Mouse (Mus musculus) hindbrain, embryonic 14.5 days (tissue): ENCODE results near the gene Stk24. TPM values are rescaled to one million over a fixed set of nuclear protein-coding genes. Genes with fewer than 3 reads are reported as not detected.
"Not testable (repeated sequence)": the region's sequence is repeated elsewhere in the genome, so short reads cannot be mapped to it uniquely, and the experiment has no call there.

Experiments
- ATAC-seq: fragments of 200-750 bp; cut with Nextera tagmentation; 2 replicates; pipeline ENCODE4 v1.8.0; 2017; ENCODE audit warnings: moderate number of reproducible peaks, mild to moderate bottlenecking, moderate TSS enrichment, moderate library complexity; ENCODE audit not compliant: low FRiP score
- DNase-seq: peaks from one replicate; pipeline ENCODE4 v3.0.0-alpha.2; 2015; ENCODE audit warnings: low spot score
- H3K27ac ChIP-seq: fragments of 300-500 bp; sonication (generic); 2 replicates; pipeline ENCODE4 v1.5.1; 2014; ENCODE audit warnings: mild to moderate bottlenecking, moderate library complexity
- H3K27me3 ChIP-seq: fragments of 300-500 bp; sonication (generic); 2 replicates; pipeline ENCODE4 v1.6.1; 2014; ENCODE audit warnings: mild to moderate bottlenecking, low read length, mixed read lengths; ENCODE audit not compliant: control insufficient read depth, insufficient read depth
- H3K36me3 ChIP-seq: fragments of 300-500 bp; sonication (generic); replicated peaks from 2 replicates; pipeline ENCODE4 v1.6.1; 2014; ENCODE audit not compliant: control insufficient read depth, insufficient read depth
- H3K4me1 ChIP-seq: fragments of 300-500 bp; sonication (generic); replicated peaks from 2 replicates; pipeline ENCODE4 v1.6.1; 2014; ENCODE audit warnings: antibody characterized with exemption, low read length, mixed read lengths; ENCODE audit not compliant: control insufficient read depth, insufficient read depth
- H3K4me2 ChIP-seq: fragments of 300-500 bp; sonication (generic); replicated peaks from 2 replicates; pipeline ENCODE4 v1.6.1; 2014; ENCODE audit warnings: mild to moderate bottlenecking, moderate library complexity
- H3K4me3 ChIP-seq: fragments of 300-500 bp; sonication (generic); replicated peaks from 2 replicates; pipeline ENCODE4 v1.5.1; 2014; ENCODE audit warnings: mild to moderate bottlenecking, low read length
- H3K9ac ChIP-seq: fragments of 300-500 bp; sonication (generic); 2 replicates; pipeline ENCODE4 v1.6.1; 2014
- H3K9me3 ChIP-seq: fragments of 300-500 bp; sonication (generic); 2 replicates; pipeline ENCODE4 v1.6.1; 2016; ENCODE audit warnings: low read length; ENCODE audit not compliant: control insufficient read depth
- WGBS: fragments of 180-500 bp; shearing (Covaris S2); extraction: QIAGEN DNeasy Blood & Tissue Kit; methylation state at CpG from one replicate; pipeline ENCODE4 v1.1.7; 2014; 5-methylcytosine and 5-hydroxymethylcytosine counted together
- polyA plus RNA-seq: library from polyadenylated mRNA; unstranded; fragments of >200 nt; fragmentation: Nextera tagmentation; extraction: Ambion mirVana; gene quantifications from 2 replicates; pipeline ENCODE4 v1.2.1, GENCODE M21; 2014

Gene Stk24
- polyA plus RNA-seq, 1 experiment from 2014 or later = 23.1 TPM

- DNase-seq = no peak
- no peak overlapping the region for H3K4me3 ChIP-seq
- WGBS = 88% methylated on average over 6 of the region's 6 CpGs
- H3K36me3 ChIP-seq = no peaks in the 10 kb centered on the region
- H3K4me2 ChIP-seq = no peak overlapping the region
- H3K27ac ChIP-seq = no peak overlapping the region
- H3K9ac ChIP-seq = no peak overlapping the region
- no peak for ATAC-seq
- H3K27me3 ChIP-seq = no peaks in the 10 kb centered on the region
- no peaks in the 10 kb centered on the region for H3K9me3 ChIP-seq
- no peaks in the 10 kb centered on the region for H3K4me1 ChIP-seq
These were observed 34.9 kb upstream of the Stk24 start for GRCm38 (mm10) chr14:121414635-121415241.

GRCm38 (mm10) chr14:121413726-121414125, 33.9 kb upstream of the Stk24 start:
- not testable (repeated sequence) for H3K4me3 ChIP-seq, H3K27me3 ChIP-seq, H3K36me3 ChIP-seq, H3K27ac ChIP-seq, H3K4me2 ChIP-seq, H3K9me3 ChIP-seq, DNase-seq, ATAC-seq, H3K4me1 ChIP-seq, H3K9ac ChIP-seq
- 93% methylated on average over 1 of the region's 1 CpGs for WGBS

DNA sequence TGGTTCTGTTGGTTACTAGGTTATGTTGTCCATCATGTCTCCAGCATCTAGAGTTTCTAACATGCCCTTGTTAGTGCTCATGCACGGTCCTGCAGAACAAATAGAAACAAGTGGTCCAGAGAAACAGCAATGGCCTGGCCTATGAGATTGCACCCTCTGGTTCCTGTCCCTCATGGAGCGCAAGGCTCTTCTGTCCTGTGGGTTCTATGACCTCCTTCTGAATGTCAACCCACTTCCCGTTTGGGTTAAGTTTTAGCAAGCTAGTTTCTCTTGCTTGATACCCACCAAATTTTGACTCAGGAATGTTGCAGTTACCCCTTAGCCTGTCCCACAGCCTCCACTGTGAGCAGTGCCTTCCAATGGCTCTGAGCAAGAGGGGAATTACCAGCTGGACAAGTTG, 29.1 kb upstream of the Stk24 start:
- no peak for DNase-seq
- Histone ChIP-seq H3K27ac (no peak overlapping the region), H3K4me1 (no peaks in the 10 kb centered on the region), H3K9ac (no peak overlapping the region), H3K36me3 (no peaks in the 10 kb centered on the region), H3K27me3 (no peaks in the 10 kb centered on the region), H3K9me3 (no peaks in the 10 kb centered on the region), H3K4me2 (no peak overlapping the region), H3K4me3 (no peak overlapping the region)
- no peak for ATAC-seq
- WGBS = 89% methylated on average over 3 of the region's 3 CpGs

GRCm38 (mm10) chr14:121406943-121407342, 27.1 kb upstream of the Stk24 start:
- H3K27ac ChIP-seq = no peak overlapping the region
- H3K4me1 ChIP-seq = no peaks in the 10 kb centered on the region
- WGBS = 94% methylated on average over 7 of the region's 7 CpGs
- H3K9me3 ChIP-seq = no peaks in the 10 kb centered on the region
- H3K4me3 ChIP-seq = no peak overlapping the region
- H3K36me3 ChIP-seq = no peaks in the 10 kb centered on the region
- H3K27me3 ChIP-seq = no peaks in the 10 kb centered on the region
- no peak overlapping the region for H3K9ac ChIP-seq
- DNase-seq (no peak), ATAC-seq (no peak)
- H3K4me2 ChIP-seq = no peak overlapping the region

DNA sequence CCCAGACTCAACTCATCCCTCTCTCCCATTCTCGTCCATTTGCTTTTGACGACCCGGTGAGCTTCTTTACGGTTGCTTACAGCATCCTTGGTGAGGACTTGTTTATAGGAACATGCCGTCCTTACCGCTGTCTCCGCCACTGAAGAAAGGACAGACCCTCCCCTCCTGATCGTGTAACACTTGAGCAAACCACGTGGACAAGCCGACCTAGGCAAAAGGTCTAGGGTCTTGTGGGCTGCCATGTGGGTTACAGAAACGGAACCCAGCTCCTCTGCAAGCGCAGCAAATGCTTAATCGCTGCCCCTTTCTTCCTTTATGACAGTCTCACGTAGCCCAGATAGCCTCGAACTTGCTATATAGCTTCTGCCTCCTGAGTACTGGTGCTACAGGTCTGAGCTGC, 25.7 kb upstream of the Stk24 start:
- H3K4me1 ChIP-seq = no peaks in the 10 kb centered on the region
- DNase-seq = no peak
- H3K9me3 ChIP-seq = no peaks in the 10 kb centered on the region
- WGBS = 50% methylated on average over 15 of the region's 15 CpGs
- H3K9ac ChIP-seq = no peak overlapping the region
- H3K36me3 ChIP-seq = no peaks in the 10 kb centered on the region
- no peak overlapping the region for H3K27ac ChIP-seq
- peak overlapping the region; percentile 18; the same call in 1 of the 2 replicates for H3K4me3 ChIP-seq
- no peak for ATAC-seq
- H3K27me3 ChIP-seq = no peaks in the 10 kb centered on the region
- peak overlapping the region; percentile 46 for H3K4me2 ChIP-seq

- Histone ChIP-seq H3K9ac (no peak overlapping the region), H3K27ac (no peak overlapping the region), H3K36me3 (no peaks in the 10 kb centered on the region), H3K4me3 (peak overlapping the region; percentile 18), H3K4me2 (peak overlapping the region; percentile 46), H3K27me3 (no peaks in the 10 kb centered on the region), H3K4me1 (no peaks in the 10 kb centered on the region), H3K9me3 (no peaks in the 10 kb centered on the region)
- ATAC-seq (peak; percentile 72; the same call in 1 of the 2 replicates), DNase-seq (peak; percentile 51)
- WGBS = 27% methylated on average over 13 of the region's 13 CpGs
These were observed 25.3 kb upstream of the Stk24 start for GRCm38 (mm10) chr14:121405120-121405519.

GRCm38 (mm10) chr14:121399676-121400075, 19.9 kb upstream of the Stk24 start:
- H3K4me1 ChIP-seq = no peaks in the 10 kb centered on the region
- H3K27ac ChIP-seq = no peak overlapping the region
- WGBS = 91% methylated on average over 6 of the region's 6 CpGs
- DNase-seq (no peak), ATAC-seq (no peak)
- no peak overlapping the region for H3K4me2 ChIP-seq
- no peaks in the 10 kb centered on the region for H3K9me3 ChIP-seq
- no peaks in the 10 kb centered on the region for H3K36me3 ChIP-seq
- no peak overlapping the region for H3K4me3 ChIP-seq
- no peak overlapping the region for H3K9ac ChIP-seq
- no peaks in the 10 kb centered on the region for H3K27me3 ChIP-seq

- Histone ChIP-seq H3K9ac (no peak overlapping the region), H3K4me2 (no peak overlapping the region), H3K9me3 (no peaks in the 10 kb centered on the region), H3K4me3 (no peak overlapping the region), H3K36me3 (no peaks in the 10 kb centered on the region), H3K27me3 (no peaks in the 10 kb centered on the region), H3K27ac (no peak overlapping the region), H3K4me1 (no peaks in the 10 kb centered on the region)
- DNase-seq (no peak), ATAC-seq (no peak)
- 36% methylated on average over 1 of the region's 1 CpGs for WGBS
These were observed 17.7 kb upstream of the Stk24 start for GRCm38 (mm10) chr14:121397471-121397870.

DNA sequence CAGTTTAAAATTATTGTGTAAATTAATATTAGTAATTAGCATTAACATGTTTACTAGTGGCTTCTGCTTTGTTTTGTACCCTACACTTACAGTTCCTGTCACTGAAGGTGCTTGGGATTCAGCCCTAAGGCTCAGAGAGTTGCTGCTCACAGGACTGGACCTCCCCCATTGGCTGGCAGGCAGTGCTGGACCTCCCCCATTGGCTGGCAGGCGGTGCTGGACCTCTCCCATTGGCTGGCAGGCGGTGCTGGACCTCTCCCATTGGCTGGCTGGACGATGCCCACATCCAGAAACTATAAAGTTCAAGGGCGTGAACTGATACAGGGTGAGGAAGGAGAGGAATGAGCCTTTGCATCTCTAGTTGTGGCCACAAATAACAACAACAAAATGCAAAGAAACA, 15.3 kb upstream of the Stk24 start:
- H3K27ac ChIP-seq = no peak overlapping the region
- 87% methylated on average over 4 of the region's 4 CpGs for WGBS

DNA sequence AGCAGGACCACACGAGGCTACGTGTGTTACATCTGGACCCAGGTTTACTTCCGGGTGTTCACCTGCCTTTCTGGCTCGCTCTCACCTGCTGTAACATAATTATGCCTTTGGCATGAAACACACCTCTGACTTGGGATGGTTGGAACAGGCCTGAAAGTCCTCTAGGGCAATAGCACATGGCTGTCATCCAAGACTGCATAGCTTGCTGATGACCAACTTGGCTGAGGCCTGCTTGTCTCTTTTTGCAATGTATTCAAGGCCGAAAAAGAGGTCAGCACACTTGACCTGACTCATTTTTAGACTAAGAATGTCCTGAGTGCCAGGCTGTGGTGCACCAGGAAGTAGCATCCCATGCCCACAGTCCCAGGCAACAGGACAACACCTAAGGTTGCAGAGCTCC, 12.1 kb upstream of the Stk24 start:
- Histone ChIP-seq H3K4me3 (no peak overlapping the region), H3K9me3 (no peaks in the 10 kb centered on the region), H3K27me3 (no peaks in the 10 kb centered on the region), H3K27ac (no peak overlapping the region), H3K4me1 (no peaks in the 10 kb centered on the region), H3K9ac (no peak overlapping the region), H3K4me2 (no peak overlapping the region), H3K36me3 (no peaks in the 10 kb centered on the region)
- no peak for DNase-seq
- no peak for ATAC-seq
- WGBS = 77% methylated on average over 5 of the region's 5 CpGs

More for the DNA sequence above, 15.3 kb upstream of the Stk24 start:
- ATAC-seq (no peak), DNase-seq (no peak)
- H3K9me3 ChIP-seq = no peaks in the 10 kb centered on the region
- H3K9ac ChIP-seq = no peak overlapping the region
- no peak overlapping the region for H3K4me3 ChIP-seq
- H3K4me1 ChIP-seq = no peaks in the 10 kb centered on the region
- H3K36me3 ChIP-seq = no peaks in the 10 kb centered on the region
- H3K27me3 ChIP-seq = no peaks in the 10 kb centered on the region
- no peak overlapping the region for H3K4me2 ChIP-seq
